Mouse (Mus musculus): ENCODE measurements around the gene Gpat3. TPM values are rescaled to one million over a fixed set of nuclear protein-coding genes. Genes with fewer than 3 reads are reported as not detected.

Gpat3 gene
- polyA plus RNA-seq, 1 experiment from 2014 or later = 6.4 TPM

- Histone ChIP-seq H3K4me2 (replicated peaks; ENCODE audit: low read depth) (no peak overlapping the region), H3K27me3 (ENCODE audit: control insufficient read depth, insufficient read depth, low read length) (no peaks in the 10 kb centered on the region), H3K9me3 (ENCODE audit: control insufficient read depth, low read length) (no peaks in the 10 kb centered on the region), H3K36me3 (ENCODE audit: control insufficient read depth, insufficient read depth, low read length) (no peaks in the 10 kb centered on the region), H3K27ac (replicated peaks) (no peak overlapping the region), H3K4me3 (ENCODE audit: low read depth, low read length) (no peak overlapping the region), H3K9ac (ENCODE audit: low read length) (no peak overlapping the region), H3K4me1 (replicated peaks; ENCODE audit: control insufficient read depth, insufficient read depth) (no peaks in the 10 kb centered on the region)
- no peak for ATAC-seq (ENCODE audit: low FRiP score, low TSS enrichment)
- WGBS = 47% methylated on average over 9 of the region's 9 CpGs
- no peak for DNase-seq (ENCODE audit: low spot score)
- no peak for TF ChIP-seq CTCF (IDR thresholded peaks at IDR 0.05; ENCODE audit: low read depth)
- TF ChIP-seq EP300 (optimal IDR thresholded peaks at IDR 0.05) = no peak
Measured at GRCm38 (mm10) chr5:100913274-100913673, 67.8 kb downstream of the Gpat3 start.

GRCm38 (mm10) chr5:100914989-100915388, 69.5 kb downstream of the Gpat3 start:
- H3K4me1 ChIP-seq (replicated peaks; ENCODE audit: control insufficient read depth, insufficient read depth) = no peaks in the 10 kb centered on the region
- H3K27ac ChIP-seq (replicated peaks) = no peak overlapping the region
- no peak overlapping the region for H3K9ac ChIP-seq (ENCODE audit: low read length)
- TF ChIP-seq EP300 (optimal IDR thresholded peaks at IDR 0.05) (no peak), CTCF (IDR thresholded peaks at IDR 0.05; ENCODE audit: low read depth) (peak; percentile 97)
- H3K4me3 ChIP-seq (ENCODE audit: low read depth, low read length) = no peak overlapping the region
- peak; percentile 45 for DNase-seq (ENCODE audit: low spot score)
- WGBS = 16% methylated on average over 7 of the region's 7 CpGs
- no peaks in the 10 kb centered on the region for H3K27me3 ChIP-seq (ENCODE audit: control insufficient read depth, insufficient read depth, low read length)
- no peak overlapping the region for H3K4me2 ChIP-seq (replicated peaks; ENCODE audit: low read depth)
- no peaks in the 10 kb centered on the region for H3K9me3 ChIP-seq (ENCODE audit: control insufficient read depth, low read length)
- ATAC-seq (ENCODE audit: low FRiP score, low TSS enrichment) = no peak; the same call in 1 of the 2 replicates
- H3K36me3 ChIP-seq (ENCODE audit: control insufficient read depth, insufficient read depth, low read length) = no peaks in the 10 kb centered on the region

GRCm38 (mm10) chr5:100915411-100915810, 69.9 kb downstream of the Gpat3 start:
- H3K27ac ChIP-seq (replicated peaks) = no peak overlapping the region
- peaks cover 2% of the 10 kb centered on the region; the same call in 1 of the 2 replicates for H3K27me3 ChIP-seq (ENCODE audit: control insufficient read depth, insufficient read depth, low read length)
- no peak overlapping the region for H3K9ac ChIP-seq (ENCODE audit: low read length)
- H3K4me3 ChIP-seq (ENCODE audit: low read depth, low read length) = no peak overlapping the region
- H3K36me3 ChIP-seq (ENCODE audit: control insufficient read depth, insufficient read depth, low read length) = no peaks in the 10 kb centered on the region
- DNase-seq (ENCODE audit: low spot score) = no peak
- TF ChIP-seq CTCF (IDR thresholded peaks at IDR 0.05; ENCODE audit: low read depth) (no peak), EP300 (optimal IDR thresholded peaks at IDR 0.05) (no peak)
- H3K4me2 ChIP-seq (replicated peaks; ENCODE audit: low read depth) = no peak overlapping the region
- no peaks in the 10 kb centered on the region for H3K4me1 ChIP-seq (replicated peaks; ENCODE audit: control insufficient read depth, insufficient read depth)
- H3K9me3 ChIP-seq (ENCODE audit: control insufficient read depth, low read length) = no peaks in the 10 kb centered on the region
- WGBS = 38% methylated on average over 5 of the region's 5 CpGs
- ATAC-seq (ENCODE audit: low FRiP score, low TSS enrichment) = no peak

- TF ChIP-seq CTCF (IDR thresholded peaks at IDR 0.05; ENCODE audit: low read depth) (no peak), EP300 (optimal IDR thresholded peaks at IDR 0.05) (no peak)
- Histone ChIP-seq H3K36me3 (ENCODE audit: control insufficient read depth, insufficient read depth, low read length) (no peaks in the 10 kb centered on the region), H3K4me1 (replicated peaks; ENCODE audit: control insufficient read depth, insufficient read depth) (no peaks in the 10 kb centered on the region), H3K27me3 (ENCODE audit: control insufficient read depth, insufficient read depth, low read length) (peaks cover 2% of the 10 kb centered on the region; the same call in 1 of the 2 replicates), H3K4me2 (replicated peaks; ENCODE audit: low read depth) (no peak overlapping the region), H3K9me3 (ENCODE audit: control insufficient read depth, low read length) (no peaks in the 10 kb centered on the region), H3K9ac (ENCODE audit: low read length) (no peak overlapping the region), H3K4me3 (ENCODE audit: low read depth, low read length) (no peak overlapping the region), H3K27ac (replicated peaks) (no peak overlapping the region)
- whole genome bisulfite sequencing = 33% methylated on average over 8 of the region's 8 CpGs
- peak; percentile 45 for DNase-seq (ENCODE audit: low spot score)
- ATAC-seq (ENCODE audit: low FRiP score, low TSS enrichment) = peak; percentile 81
Measured at GRCm38 (mm10) chr5:100916416-100916815, 70.9 kb downstream of the Gpat3 start.

- H3K27ac ChIP-seq (replicated peaks) = no peak overlapping the region
- H3K9me3 ChIP-seq (ENCODE audit: control insufficient read depth, low read length) = no peaks in the 10 kb centered on the region
- no peak overlapping the region for H3K4me2 ChIP-seq (replicated peaks; ENCODE audit: low read depth)
- no peaks in the 10 kb centered on the region for H3K36me3 ChIP-seq (ENCODE audit: control insufficient read depth, insufficient read depth, low read length)
- peak; percentile 77 for DNase-seq (ENCODE audit: low spot score)
- peak; percentile 21; the same call in 1 of the 2 replicates for ATAC-seq (ENCODE audit: low FRiP score, low TSS enrichment)
- no peak overlapping the region for H3K4me3 ChIP-seq (ENCODE audit: low read depth, low read length)
- no peaks in the 10 kb centered on the region for H3K4me1 ChIP-seq (replicated peaks; ENCODE audit: control insufficient read depth, insufficient read depth)
- WGBS = 20% methylated on average over 15 of the region's 15 CpGs
- H3K27me3 ChIP-seq (ENCODE audit: control insufficient read depth, insufficient read depth, low read length) = peaks cover 2% of the 10 kb centered on the region; the same call in 1 of the 2 replicates
- TF ChIP-seq CTCF (IDR thresholded peaks at IDR 0.05; ENCODE audit: low read depth) (peak; percentile 97), EP300 (optimal IDR thresholded peaks at IDR 0.05) (no peak)
- no peak overlapping the region for H3K9ac ChIP-seq (ENCODE audit: low read length)
Measured at GRCm38 (mm10) chr5:100917252-100917774, 71.8 kb downstream of the Gpat3 start.

- H3K9ac ChIP-seq (ENCODE audit: low read length) = no peak overlapping the region
- TF ChIP-seq CTCF (IDR thresholded peaks at IDR 0.05; ENCODE audit: low read depth) (peak; percentile 83), EP300 (optimal IDR thresholded peaks at IDR 0.05) (no peak)
- WGBS = 14% methylated on average over 9 of the region's 9 CpGs
Measured at GRCm38 (mm10) chr5:100919069-100919468, 73.6 kb downstream of the Gpat3 start.

More at GRCm38 (mm10) chr5:100919069-100919468, 73.6 kb downstream of the Gpat3 start:
- ATAC-seq (ENCODE audit: low FRiP score, low TSS enrichment) = no peak
- peak; percentile 44 for DNase-seq (ENCODE audit: low spot score)
- Histone ChIP-seq H3K4me1 (replicated peaks; ENCODE audit: control insufficient read depth, insufficient read depth) (no peaks in the 10 kb centered on the region), H3K27me3 (ENCODE audit: control insufficient read depth, insufficient read depth, low read length) (peaks cover 2% of the 10 kb centered on the region; the same call in 1 of the 2 replicates), H3K27ac (replicated peaks) (no peak overlapping the region), H3K9me3 (ENCODE audit: control insufficient read depth, low read length) (no peaks in the 10 kb centered on the region), H3K4me2 (replicated peaks; ENCODE audit: low read depth) (0 out of 2 replicates have a peak overlapping the region, but pooled peaks have one; percentile 17), H3K4me3 (ENCODE audit: low read depth, low read length) (no peak overlapping the region), H3K36me3 (ENCODE audit: control insufficient read depth, insufficient read depth, low read length) (no peaks in the 10 kb centered on the region)

Data from stomach, postnatal 0 days (tissue).